Mouse (Mus musculus) hindbrain, embryonic 10.5 days (tissue): ENCODE results near the gene Dnajc9. TPM values are rescaled to one million over a fixed set of nuclear protein-coding genes. Genes with fewer than 3 reads are reported as not detected.
A peak's percentile ranks its signal among the peaks of the same experiment; 100 is the strongest.

ENCODE experiments used
- DNase-seq: peaks from one replicate; pipeline ENCODE4 v3.0.0-alpha.2; 2017; ENCODE audit warnings: low spot score
- H3K27ac ChIP-seq: fragments of 300-500 bp; sonication (generic); 2 replicates; pipeline ENCODE4 v1.5.1; 2016; ENCODE audit warnings: mild to moderate bottlenecking, moderate library complexity
- H3K27me3 ChIP-seq: fragments of 300-500 bp; sonication (generic); 2 replicates; pipeline ENCODE4 v1.6.1; 2016; ENCODE audit warnings: mild to moderate bottlenecking; ENCODE audit not compliant: poor library complexity, insufficient read depth, severe bottlenecking
- H3K36me3 ChIP-seq: fragments of 300-500 bp; sonication (generic); 2 replicates; pipeline ENCODE4 v1.6.1; 2016; ENCODE audit warnings: mild to moderate bottlenecking, moderate library complexity
- H3K4me1 ChIP-seq: fragments of 300-500 bp; sonication (generic); replicated peaks from 2 replicates; pipeline ENCODE4 v1.6.1; 2016; ENCODE audit warnings: mild to moderate bottlenecking
- H3K4me3 ChIP-seq: fragments of 300-500 bp; sonication (generic); 2 replicates; pipeline ENCODE4 v1.5.1; 2016; ENCODE audit warnings: mild to moderate bottlenecking, moderate library complexity
- H3K9me3 ChIP-seq: fragments of 300-500 bp; sonication (generic); 2 replicates; pipeline ENCODE4 v1.6.1; 2016; ENCODE audit warnings: mild to moderate bottlenecking, moderate library complexity
- WGBS: fragments of 180-500 bp; shearing (Covaris S2); methylation state at CpG from one replicate; pipeline ENCODE4 v1.1.7; 2016; 5-methylcytosine and 5-hydroxymethylcytosine counted together
- polyA plus RNA-seq: library from polyadenylated mRNA; unstranded; fragments of >200 nt; fragmentation: Nextera tagmentation; extraction: Ambion mirVana; gene quantifications from 2 replicates; pipeline ENCODE4 v1.2.1, GENCODE M21; 2016

The Dnajc9 gene
- 226 and 308 TPM in 2 replicates for polyA plus RNA-seq

DNA sequence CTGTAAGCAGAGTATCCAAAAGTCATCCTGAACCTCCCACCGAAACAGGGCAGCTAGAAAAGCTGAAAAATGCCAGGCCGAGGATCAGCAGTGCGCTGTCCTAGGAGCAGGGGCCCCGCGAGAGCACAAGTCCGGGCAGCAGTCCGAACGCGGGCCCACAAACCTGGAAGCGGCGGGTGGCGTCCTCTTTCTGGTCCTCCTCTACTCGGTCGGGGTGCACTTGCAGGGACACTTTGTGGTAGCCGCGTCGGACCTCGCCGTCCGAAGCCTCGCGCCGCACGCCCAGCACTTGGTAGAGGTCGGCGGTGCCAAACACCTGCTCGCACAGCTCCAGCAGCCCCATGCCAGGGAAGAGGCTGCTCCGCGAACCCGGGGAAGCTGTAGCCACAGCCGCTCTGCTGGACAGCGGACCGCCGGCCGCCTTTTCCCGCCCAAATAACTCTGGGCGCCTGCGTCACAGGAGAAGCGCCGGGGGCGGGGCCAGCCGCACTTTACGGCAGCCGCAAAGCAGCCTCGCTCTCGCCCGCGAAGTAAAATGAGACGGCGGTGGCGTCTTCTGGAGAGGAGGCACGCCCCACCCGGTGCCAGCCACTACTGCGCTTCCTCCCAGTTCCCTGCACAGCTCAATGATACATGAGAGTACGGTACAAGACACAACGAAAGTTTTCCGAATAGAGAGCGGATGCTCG is at the start of gene Dnajc9:
Gene Dnajc9 (minus strand): TSS at position 470 of the 689 bp plus-strand sequence.
- H3K9me3 ChIP-seq: no peaks in the 10 kb centered on the region
- peak; percentile 95 for DNase-seq
- peaks cover 63% of the 10 kb centered on the region for H3K36me3 ChIP-seq
- WGBS: under 1% methylated on average over 59 of the region's 59 CpGs
- peak within 1 kb of the TSS; percentile 90 for H3K4me3 ChIP-seq
- peak within 1 kb of the TSS; percentile 94 for H3K27ac ChIP-seq
- H3K4me1 ChIP-seq: peaks cover 40% of the 10 kb centered on the region
- H3K27me3 ChIP-seq: no peaks in the 10 kb centered on the region

- no peak for DNase-seq
- WGBS: 76% methylated on average over 6 of the region's 6 CpGs
- no peaks in the 10 kb centered on the region for H3K27me3 ChIP-seq
- no peaks in the 10 kb centered on the region for H3K9me3 ChIP-seq
- H3K4me3 ChIP-seq: no peak overlapping the region
- no peak overlapping the region for H3K27ac ChIP-seq
- no peaks in the 10 kb centered on the region for H3K36me3 ChIP-seq
- no peaks in the 10 kb centered on the region for H3K4me1 ChIP-seq
Measured at GRCm38 (mm10) chr14:20436976-20437375, 48.3 kb upstream of the Dnajc9 start.

GRCm38 (mm10) chr14:20432420-20432819 is 43.7 kb upstream of the Dnajc9 start:
- H3K27me3 ChIP-seq: no peaks in the 10 kb centered on the region
- no peaks in the 10 kb centered on the region for H3K9me3 ChIP-seq
- 88% methylated on average over 4 of the region's 4 CpGs for WGBS
- H3K36me3 ChIP-seq: no peaks in the 10 kb centered on the region
- no peaks in the 10 kb centered on the region for H3K4me1 ChIP-seq
- no peak for DNase-seq
- no peak overlapping the region for H3K4me3 ChIP-seq
- H3K27ac ChIP-seq: no peak overlapping the region

DNA sequence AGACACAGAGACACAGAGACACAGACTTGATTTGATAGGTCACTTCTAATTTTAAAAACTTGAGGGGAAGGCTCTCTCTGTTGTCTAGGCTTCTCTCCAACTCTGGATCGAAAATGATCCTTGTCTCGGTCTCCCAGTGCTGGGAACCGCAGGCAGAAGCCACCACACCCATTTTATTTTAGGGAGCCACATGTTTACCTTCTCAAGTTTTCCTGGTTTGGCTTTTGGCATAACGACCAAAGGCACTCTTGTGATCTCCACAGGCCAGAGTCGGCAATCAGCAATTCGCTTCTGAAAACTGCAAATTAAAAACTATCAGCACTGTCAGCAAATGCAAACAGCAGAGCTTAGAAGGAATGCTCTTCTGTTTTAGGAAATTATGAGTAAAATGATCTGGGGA is 43.0 kb upstream of the Dnajc9 start:
- no peaks in the 10 kb centered on the region for H3K36me3 ChIP-seq
- H3K27me3 ChIP-seq: no peaks in the 10 kb centered on the region
- no peak overlapping the region for H3K4me3 ChIP-seq
- no peaks in the 10 kb centered on the region for H3K9me3 ChIP-seq
- no peaks in the 10 kb centered on the region for H3K4me1 ChIP-seq
- H3K27ac ChIP-seq: no peak overlapping the region
- 85% methylated on average over 6 of the region's 6 CpGs for WGBS
- no peak for DNase-seq

DNA sequence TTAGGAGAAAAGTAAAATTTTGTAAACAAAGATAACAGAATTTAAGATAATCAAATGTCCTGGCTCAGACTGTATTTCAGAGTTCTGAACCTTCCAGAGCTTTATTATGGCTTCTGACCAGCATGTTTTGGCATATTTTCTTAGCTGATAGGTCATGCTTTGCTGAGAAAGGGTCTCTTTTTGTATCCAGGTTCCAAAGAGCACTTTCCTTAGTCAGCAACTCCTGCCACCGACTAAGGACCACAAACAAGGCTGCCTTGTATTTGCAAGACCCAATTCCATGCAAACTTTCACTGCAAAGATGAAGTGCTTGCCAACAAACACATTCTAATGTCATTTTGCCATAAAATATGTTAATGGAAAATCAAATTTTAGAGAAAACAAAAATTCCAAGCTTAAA is 41.1 kb upstream of the Dnajc9 start:
- no peak overlapping the region for H3K27ac ChIP-seq
- H3K27me3 ChIP-seq: no peaks in the 10 kb centered on the region
- H3K36me3 ChIP-seq: no peaks in the 10 kb centered on the region
- no peak for DNase-seq
- no peak overlapping the region for H3K4me3 ChIP-seq
- H3K9me3 ChIP-seq: no peaks in the 10 kb centered on the region
- WGBS: 74% methylated on average over 1 of the region's 1 CpGs
- H3K4me1 ChIP-seq: no peaks in the 10 kb centered on the region

GRCm38 (mm10) chr14:20428593-20428992 is 39.9 kb upstream of the Dnajc9 start:
- H3K36me3 ChIP-seq: no peaks in the 10 kb centered on the region
- no peaks in the 10 kb centered on the region for H3K27me3 ChIP-seq
- no peak overlapping the region for H3K4me3 ChIP-seq
- DNase-seq: no peak
- H3K27ac ChIP-seq: no peak overlapping the region
- no peaks in the 10 kb centered on the region for H3K4me1 ChIP-seq
- 38% methylated on average over 1 of the region's 1 CpGs for WGBS
- H3K9me3 ChIP-seq: no peaks in the 10 kb centered on the region

DNA sequence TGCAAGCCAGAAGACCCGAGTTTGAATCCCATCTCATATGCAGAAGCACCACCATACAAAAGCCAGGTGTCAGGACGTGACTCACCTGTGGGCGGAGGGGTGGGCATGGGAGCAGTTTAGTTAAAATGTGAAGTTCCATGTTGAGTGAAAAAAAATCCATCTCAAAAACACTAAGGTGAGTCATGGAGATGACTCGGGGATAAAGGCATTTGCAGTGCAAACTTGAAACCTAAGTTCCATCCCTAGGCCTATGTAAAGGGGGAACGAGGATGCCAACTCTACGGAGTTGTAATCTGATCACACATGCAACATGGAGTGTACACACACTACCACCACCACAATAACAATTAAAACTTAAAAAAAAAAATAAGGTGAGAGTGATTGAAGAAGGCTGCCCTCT is 34.3 kb upstream of the Dnajc9 start:
- WGBS: 88% methylated on average over 6 of the region's 6 CpGs

DNA sequence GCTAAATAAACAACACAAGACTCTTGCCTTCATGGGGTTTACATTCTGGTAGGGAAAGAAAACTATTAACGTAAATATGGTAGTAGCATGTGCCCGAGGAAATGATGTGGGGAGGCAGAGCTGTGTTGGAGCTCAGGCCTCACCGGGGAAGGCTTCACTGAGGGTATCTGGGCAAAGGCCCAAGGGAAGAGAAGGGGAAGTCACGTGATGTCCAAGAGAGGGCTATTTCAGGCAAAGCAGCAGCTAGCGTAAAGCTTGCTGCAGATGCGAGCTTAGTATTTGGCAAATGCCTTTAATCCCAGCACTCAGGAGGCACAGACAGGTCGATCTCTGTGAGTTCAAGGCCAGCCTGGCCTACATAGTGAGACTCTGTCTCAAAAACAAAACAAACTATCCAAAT is 33.5 kb upstream of the Dnajc9 start:
- Histone ChIP-seq H3K4me3 (no peak overlapping the region), H3K4me1 (no peaks in the 10 kb centered on the region), H3K36me3 (no peaks in the 10 kb centered on the region), H3K27ac (no peak overlapping the region), H3K27me3 (no peaks in the 10 kb centered on the region), H3K9me3 (no peaks in the 10 kb centered on the region)
- WGBS: 77% methylated on average over 7 of the region's 7 CpGs
- no peak for DNase-seq

More for the DNA sequence above, 34.3 kb upstream of the Dnajc9 start:
- Histone ChIP-seq H3K4me3 (no peak overlapping the region), H3K27ac (no peak overlapping the region), H3K4me1 (no peaks in the 10 kb centered on the region), H3K9me3 (no peaks in the 10 kb centered on the region), H3K27me3 (no peaks in the 10 kb centered on the region), H3K36me3 (no peaks in the 10 kb centered on the region)
- no peak for DNase-seq

DNA sequence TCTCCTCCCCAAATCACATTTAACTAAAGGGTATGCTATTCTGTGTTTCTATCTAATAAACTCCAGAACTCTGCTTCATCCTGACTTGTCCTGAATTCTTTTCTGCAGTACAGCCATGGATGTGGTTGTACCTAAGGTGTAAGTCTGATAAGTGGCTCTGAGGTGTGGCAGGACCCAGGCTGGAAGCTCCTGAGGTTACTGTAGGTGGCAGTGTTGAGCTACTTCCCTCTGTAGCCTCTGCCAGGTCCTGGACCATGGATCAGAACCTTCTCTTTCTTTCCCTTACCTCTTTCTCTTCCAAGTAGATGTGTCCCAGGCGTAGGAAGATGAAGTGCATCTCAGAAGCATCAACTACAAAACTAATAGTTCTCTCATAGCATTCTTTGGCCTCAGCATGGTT is 11.4 kb upstream of the Dnajc9 start:
- H3K9me3 ChIP-seq: no peaks in the 10 kb centered on the region
- 70% methylated on average over 1 of the region's 1 CpGs for WGBS
- no peaks in the 10 kb centered on the region for H3K36me3 ChIP-seq
- H3K27ac ChIP-seq: no peak overlapping the region
- H3K27me3 ChIP-seq: no peaks in the 10 kb centered on the region
- no peaks in the 10 kb centered on the region for H3K4me1 ChIP-seq
- H3K4me3 ChIP-seq: no peak overlapping the region
- no peak for DNase-seq

DNA sequence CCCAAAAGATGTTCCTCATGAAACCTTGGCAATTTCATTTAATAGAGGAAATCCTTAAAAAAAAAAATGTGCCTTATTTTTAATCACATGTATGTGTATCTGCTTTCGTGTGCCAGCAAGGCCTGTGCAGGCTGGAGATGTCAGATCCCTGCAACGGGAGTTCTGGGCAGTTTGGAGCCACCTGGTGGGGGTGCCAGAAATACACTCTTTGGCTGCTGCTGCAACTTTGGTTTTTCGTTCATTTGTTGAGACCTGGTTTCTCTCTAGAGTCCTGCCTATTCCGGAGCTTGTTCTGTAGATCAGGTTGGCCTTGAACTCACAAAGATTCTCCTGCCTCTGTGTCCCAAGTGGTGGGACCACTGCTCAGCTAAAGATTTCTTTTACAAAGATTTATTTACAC is 10.2 kb upstream of the Dnajc9 start:
- Histone ChIP-seq H3K9me3 (no peaks in the 10 kb centered on the region), H3K4me3 (no peak overlapping the region), H3K27ac (no peak overlapping the region), H3K4me1 (peaks cover 7% of the 10 kb centered on the region; the same call in 1 of the 2 replicates), H3K36me3 (no peaks in the 10 kb centered on the region), H3K27me3 (no peaks in the 10 kb centered on the region)
- WGBS: 49% methylated on average over 4 of the region's 4 CpGs
- DNase-seq: peak; percentile 18

GRCm38 (mm10) chr14:20397220-20397619 is 8.5 kb upstream of the Dnajc9 start:
- 89% methylated on average over 9 of the region's 9 CpGs for WGBS
- Histone ChIP-seq H3K27ac (no peak overlapping the region), H3K4me1 (peaks cover 13% of the 10 kb centered on the region; the same call in 1 of the 2 replicates), H3K9me3 (no peaks in the 10 kb centered on the region), H3K4me3 (no peak overlapping the region), H3K36me3 (no peaks in the 10 kb centered on the region), H3K27me3 (no peaks in the 10 kb centered on the region)
- no peak for DNase-seq

DNA sequence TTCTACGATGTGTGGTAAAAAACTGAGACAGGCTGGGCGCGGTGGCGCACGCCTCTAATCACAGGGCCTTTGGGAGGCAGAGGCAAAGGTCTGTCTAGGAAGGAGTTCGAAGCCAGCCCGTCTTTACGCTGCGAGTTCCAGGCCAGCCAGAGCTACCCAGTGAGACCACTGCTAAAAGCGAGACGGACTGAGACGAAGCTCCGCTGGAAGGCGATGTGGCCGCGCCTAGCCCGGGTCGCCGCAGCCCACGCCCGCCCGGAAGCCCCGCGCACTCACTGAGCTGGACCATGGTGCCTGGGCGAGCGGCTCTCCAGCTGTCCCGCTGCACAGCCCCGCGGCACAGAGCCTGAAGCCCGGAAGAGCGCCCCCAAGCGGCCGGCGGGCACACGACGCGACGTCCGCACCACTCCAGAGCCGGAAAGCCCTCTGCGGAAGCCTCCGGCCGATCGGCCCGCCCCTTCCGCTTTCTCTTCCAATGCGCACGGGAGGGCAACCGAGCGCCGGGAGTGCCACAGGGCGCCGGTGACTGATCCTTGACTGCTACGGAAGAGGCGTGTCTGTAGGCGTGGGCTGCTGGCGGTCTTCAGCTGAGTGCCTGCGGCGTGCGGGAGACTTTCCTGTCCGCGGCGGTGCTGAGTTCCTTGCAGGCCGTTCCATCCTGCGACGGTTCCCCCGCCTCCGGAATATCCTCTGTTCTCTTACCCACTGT is 4.6 kb upstream of the Dnajc9 start, which contains the start of gene Mrps16:
Gene Mrps16 (minus strand): TSS at position 430 of the 709 bp plus-strand sequence.
- H3K27ac ChIP-seq: peak within 1 kb of the TSS; percentile 94
- DNase-seq: peak; percentile 95
- no peaks in the 10 kb centered on the region for H3K27me3 ChIP-seq
- under 1% methylated on average over 68 of the region's 68 CpGs for WGBS
- H3K4me1 ChIP-seq: peaks cover 20% of the 10 kb centered on the region
- H3K36me3 ChIP-seq: peaks cover 23% of the 10 kb centered on the region
- H3K4me3 ChIP-seq: peak within 1 kb of the TSS; percentile 77
- no peaks in the 10 kb centered on the region for H3K9me3 ChIP-seq

DNA sequence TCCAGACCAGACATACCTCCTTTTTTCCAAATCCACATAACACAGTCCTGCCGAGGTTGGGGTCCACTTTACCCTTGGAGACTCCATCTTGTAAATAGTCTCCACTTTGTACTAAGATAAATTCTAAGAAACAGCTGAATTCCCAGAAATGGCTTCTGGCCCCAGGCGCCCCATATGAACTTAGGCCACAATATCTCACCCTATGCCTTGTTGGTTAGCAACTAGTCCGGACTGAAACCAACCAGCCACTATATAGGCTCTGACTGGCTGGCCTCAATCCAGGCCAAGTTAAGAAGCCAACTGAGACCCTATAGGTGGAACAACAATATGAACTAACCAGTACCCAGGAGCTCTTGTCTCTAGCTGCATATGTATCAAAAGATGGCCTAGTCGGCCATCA is 3.6 kb upstream of the Dnajc9 start:
- Histone ChIP-seq H3K4me3 (0 out of 2 replicates have a peak overlapping the region, but pooled peaks have one; percentile 18), H3K27me3 (no peaks in the 10 kb centered on the region), H3K9me3 (no peaks in the 10 kb centered on the region), H3K27ac (no peak overlapping the region), H3K36me3 (peaks cover 26% of the 10 kb centered on the region), H3K4me1 (peaks cover 30% of the 10 kb centered on the region)
- 85% methylated on average over 4 of the region's 4 CpGs for WGBS
- DNase-seq: no peak
